Mouse (Mus musculus): ENCODE data around the gene Foxm1.

Gene Foxm1

GRCm38 (mm10) chr6:128362381-128363006, at the start of gene Foxm1, which contains the start of gene Rhno1:
TSS of gene Foxm1 (plus strand) at chr6:128362967.
TSS of gene Rhno1 (minus strand) at chr6:128362911.
- peak; percentile 92 for DNase-seq (ENCODE audit: low spot score)

GRCm38 (mm10) chr6:128314796-128315195, 48.0 kb upstream of the Foxm1 start:
- DNase-seq (ENCODE audit: low spot score), result no peak

DNA sequence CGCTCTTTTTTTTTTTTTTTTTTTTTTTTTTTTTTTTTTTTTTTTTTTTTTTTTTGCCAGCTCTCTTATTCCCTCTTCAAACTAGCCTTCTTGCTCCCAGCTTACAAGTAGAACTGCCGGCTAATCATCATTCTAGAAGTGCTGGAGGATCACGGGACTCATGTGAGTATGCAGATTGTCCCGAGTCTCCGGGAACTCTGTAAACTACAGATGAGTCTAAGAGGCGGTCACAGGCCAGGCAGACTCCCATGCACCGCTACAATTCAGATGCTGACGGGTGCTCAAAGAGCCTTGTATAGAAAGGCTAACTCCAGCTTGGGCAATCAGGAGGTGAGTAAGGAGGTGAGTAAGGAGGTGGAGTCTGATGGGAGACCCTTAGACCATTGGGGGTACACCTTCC, 47.2 kb upstream of the Foxm1 start:
- no peak for DNase-seq (ENCODE audit: low spot score)

GRCm38 (mm10) chr6:128318317-128318716, 44.5 kb upstream of the Foxm1 start:
- peak; percentile 87 for DNase-seq (ENCODE audit: low spot score)

GRCm38 (mm10) chr6:128334397-128335124, 28.2 kb upstream of the Foxm1 start:
- peak; percentile 92 for DNase-seq (ENCODE audit: low spot score)

GRCm38 (mm10) chr6:128337467-128337866, 25.3 kb upstream of the Foxm1 start:
- no peak for DNase-seq (ENCODE audit: low spot score)

DNA sequence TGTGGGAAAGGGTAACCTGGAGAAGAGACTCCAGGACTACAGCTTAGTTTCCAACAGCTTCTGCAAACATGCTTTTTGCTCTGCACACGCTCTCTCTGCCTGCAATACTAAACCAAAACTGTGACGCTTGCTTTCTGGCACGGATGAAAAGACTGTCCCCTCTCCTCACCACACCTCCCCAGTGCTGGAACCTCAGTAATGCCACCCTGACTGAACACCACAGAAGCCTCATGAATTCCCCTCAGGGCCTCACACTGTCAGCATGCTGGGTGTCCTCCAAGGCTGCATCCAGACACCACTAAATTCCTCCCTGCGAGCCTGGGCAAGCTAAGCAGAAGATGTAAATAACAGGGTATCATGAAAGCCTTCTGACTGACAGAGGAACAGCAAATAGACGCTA, 23.9 kb upstream of the Foxm1 start:
- DNase-seq (ENCODE audit: low spot score), result no peak

DNA sequence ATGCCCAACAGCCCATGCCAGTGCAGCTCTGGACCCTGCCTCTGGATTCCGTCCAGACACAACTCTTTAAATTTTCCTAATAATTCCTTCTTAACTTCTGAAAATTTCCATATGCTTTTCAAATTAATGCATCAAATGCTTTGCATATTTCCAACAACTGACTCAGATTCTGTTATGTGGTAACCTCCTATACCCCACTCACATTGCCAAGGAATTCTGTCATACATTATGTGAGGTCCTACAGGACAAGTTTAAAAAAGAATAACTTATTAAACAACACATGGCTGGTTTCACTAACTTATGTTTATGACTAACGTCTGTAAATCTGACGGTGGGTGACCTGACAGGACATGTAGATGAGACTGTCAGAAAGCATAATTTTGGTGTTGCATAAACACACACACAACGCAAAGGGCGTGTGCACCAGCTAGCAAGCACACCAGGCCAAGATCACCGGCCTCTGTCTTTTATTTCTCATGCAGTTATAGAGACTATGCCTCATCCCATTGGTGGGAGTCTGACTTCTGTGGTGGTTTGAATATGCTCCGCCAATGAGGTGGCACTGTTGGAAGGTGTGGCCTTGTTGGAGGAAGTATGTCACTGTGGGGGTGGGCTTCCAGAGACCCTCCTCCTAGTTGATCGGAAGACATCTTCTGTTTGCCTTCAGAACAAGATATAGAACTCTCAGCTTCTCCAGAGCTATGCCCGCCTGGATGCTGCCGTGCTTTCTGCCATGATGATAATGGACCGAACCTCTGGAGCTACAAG, 20.6 kb upstream of the Foxm1 start:
- no peak for DNase-seq (ENCODE audit: low spot score)

GRCm38 (mm10) chr6:128345623-128346022, 17.1 kb upstream of the Foxm1 start:
- DNase-seq (ENCODE audit: low spot score), result no peak

GRCm38 (mm10) chr6:128346782-128347181, 16.0 kb upstream of the Foxm1 start:
- DNase-seq (ENCODE audit: low spot score), result no peak

DNA sequence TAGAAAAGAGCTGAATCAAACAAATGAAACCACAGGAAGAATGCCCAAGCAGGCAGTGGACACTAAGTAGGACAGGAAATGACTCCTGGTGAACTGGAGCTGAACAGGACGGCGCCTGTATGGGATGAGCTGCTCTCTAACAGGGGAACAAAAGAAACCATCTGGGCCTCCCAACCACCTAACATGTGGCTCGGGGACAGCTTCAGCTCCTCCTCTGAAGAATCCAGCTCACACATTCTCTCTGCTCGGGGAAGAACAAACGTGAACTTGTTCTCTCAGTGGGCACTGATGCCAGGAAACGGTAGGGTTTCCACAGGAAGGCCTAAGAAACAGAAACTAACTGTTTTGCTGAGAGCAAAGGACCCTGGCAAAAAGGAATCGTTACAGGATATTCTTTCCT, 13.1 kb upstream of the Foxm1 start:
- DNase-seq (ENCODE audit: low spot score), result peak; percentile 42

- no peak for DNase-seq (ENCODE audit: low spot score)
These were observed 8.6 kb upstream of the Foxm1 start for GRCm38 (mm10) chr6:128354140-128354539.

GRCm38 (mm10) chr6:128355201-128355681, 7.5 kb upstream of the Foxm1 start:
- peak; percentile 72 for DNase-seq (ENCODE audit: low spot score)

DNA sequence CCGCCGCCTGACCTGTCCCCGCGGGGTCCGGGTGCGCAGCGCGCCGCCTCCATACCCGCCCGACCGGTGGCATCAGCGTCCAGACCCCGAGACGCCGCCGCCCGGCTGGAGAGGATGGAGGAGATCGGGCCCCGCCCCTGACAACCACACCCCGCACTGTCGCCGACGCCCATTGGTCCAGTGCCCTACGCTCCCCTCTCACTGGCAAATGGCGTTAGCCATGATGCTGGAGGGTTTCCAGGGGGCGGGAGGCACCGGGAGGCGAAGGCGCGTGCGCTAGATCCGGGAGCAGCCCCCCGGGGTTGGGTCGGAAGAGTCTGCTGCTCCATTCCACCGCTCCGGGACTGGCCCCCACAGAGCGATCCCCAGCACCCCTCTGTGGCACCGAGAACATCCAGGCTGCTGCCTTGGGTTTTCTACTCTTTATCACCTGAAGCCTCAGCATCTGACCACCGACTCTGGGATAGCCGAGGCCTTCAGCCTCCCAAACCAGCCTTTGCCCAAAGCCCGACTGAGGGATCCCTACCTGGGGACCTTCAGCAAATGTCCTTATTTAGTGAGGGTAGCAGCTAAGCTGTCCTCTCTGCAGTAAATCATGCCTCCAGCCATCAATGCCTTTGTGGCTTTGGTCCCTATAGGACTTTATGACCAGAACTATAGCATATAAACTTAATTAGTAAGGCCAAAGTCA, 6.9 kb upstream of the Foxm1 start, which contains the start of gene Tulp3:
Gene Tulp3, minus strand, starts transcription at position 126 of the 691 bp plus-strand sequence.
- DNase-seq (ENCODE audit: low spot score), result peak; percentile 97

DNA sequence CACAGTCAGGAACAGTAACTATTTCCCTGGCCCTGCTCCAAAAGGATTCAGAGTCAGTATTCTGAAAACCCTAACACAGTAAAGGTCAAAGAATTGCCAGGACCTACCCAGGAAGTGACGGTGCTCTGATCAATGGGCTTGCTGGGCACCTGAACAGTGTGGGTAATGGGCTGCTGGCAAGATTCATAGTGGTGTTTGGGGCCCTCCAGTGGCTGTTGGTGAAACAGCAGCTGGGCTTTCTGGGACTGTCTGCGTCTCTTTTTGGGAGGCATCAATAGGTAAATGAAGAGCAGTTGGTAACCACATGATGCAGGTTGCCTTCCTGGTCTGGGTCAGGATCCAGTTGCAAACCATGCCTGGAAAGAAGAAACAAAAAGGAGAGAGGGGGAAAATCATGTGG, 3.8 kb upstream of the Foxm1 start:
- DNase-seq (ENCODE audit: low spot score), result peak; percentile 80

- DNase-seq (ENCODE audit: low spot score), result peak; percentile 31
These were observed 866 bp upstream of the Foxm1 start for GRCm38 (mm10) chr6:128361901-128362300.

DNA sequence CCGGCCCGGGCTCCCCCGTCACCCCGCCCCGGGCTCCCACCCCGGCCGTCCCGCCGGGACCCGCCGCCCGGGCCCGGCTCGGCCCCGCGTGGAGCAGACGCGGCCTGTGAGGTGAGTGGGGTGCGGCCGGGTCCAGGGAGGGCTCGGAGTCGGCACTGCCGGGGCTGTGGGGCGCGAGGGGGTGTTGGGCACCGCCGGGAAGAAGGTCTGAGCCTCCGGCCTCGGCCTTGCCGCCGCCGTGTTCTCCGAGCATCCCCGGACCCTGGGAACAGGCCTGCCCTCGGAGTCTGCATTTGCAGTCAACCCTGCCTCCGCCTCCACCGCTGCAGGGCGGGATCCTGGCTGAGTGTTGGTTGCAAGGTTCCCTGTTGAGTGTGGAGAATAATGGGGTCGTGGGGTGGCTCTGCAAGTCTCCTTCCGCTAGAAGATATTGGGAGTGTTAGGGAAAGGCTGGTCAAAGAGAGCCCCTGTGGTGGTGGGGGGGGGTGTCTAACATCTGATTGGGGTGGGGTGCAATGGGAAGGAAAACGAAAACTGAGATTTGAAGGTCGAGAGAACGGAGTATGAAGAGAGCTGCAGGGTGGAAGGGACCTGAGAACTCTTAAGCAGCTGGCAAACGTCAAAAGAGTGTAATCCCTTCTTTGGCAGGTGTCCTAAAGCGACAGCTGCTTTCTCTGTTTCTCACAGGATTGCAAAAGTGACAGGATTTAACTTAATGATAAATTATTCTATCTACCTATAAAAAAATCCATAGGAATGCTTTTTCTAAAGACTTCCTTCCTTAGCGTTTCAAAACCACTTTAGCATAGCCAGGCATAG, 449 bp downstream of the Foxm1 start:
- DNase-seq (ENCODE audit: low spot score), result peak; percentile 66

DNA sequence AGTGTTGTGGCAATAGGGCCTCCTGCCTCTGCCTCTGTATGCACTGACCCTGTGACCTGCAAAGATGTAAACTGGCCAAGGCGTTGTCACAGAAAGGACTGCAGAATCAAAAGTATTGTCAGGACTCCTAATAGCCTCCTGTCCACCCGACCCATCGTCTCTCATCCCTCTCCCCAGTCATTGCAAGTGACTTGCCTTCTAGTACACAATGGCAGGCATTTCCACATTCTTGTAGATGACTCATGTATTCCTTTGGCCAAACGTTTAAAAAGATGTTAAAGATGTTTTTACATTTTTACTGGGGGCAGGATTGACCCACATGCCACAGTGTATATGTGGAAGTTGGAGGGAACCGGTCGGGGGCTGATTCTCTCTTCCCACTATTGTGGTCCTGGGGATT, 2.0 kb downstream of the Foxm1 start:
- no peak for DNase-seq (ENCODE audit: low spot score)

GRCm38 (mm10) chr6:128366466-128366865, 3.7 kb downstream of the Foxm1 start:
- no peak for DNase-seq (ENCODE audit: low spot score)

GRCm38 (mm10) chr6:128370040-128370439, 7.3 kb downstream of the Foxm1 start:
- no peak for DNase-seq (ENCODE audit: low spot score)

- DNase-seq (ENCODE audit: low spot score), result peak; percentile 72
These were observed 12.4 kb downstream of the Foxm1 start, which contains the start of the genes Tex52 and Gm44596 for GRCm38 (mm10) chr6:128375192-128375591. TSS of gene Tex52 (plus strand) at chr6:128375456. TSS of gene Gm44596 (plus strand) at chr6:128375503.
